Mouse (Mus musculus) adrenal gland, adult 2 months (tissue): ENCODE measurements around the gene Tmem170. TPM values are rescaled to one million over a fixed set of nuclear protein-coding genes. Genes with fewer than 3 reads are reported as not detected.

ENCODE experiments used
- DNase-seq: peaks from one replicate; pipeline ENCODE4 v3.0.0; 2021
- long read RNA-seq: library from polyadenylated mRNA; stranded (forward); transcript quantifications from one replicate; pipeline ENCODE4 v2.0.0, GENCODE M21; 2021
- polyA plus RNA-seq: library from polyadenylated mRNA; depleted of rRNA; stranded (reverse); fragments of >200 nt; gene quantifications from 2 replicates; pipeline ENCODE4 v1.2.3, GENCODE M21; 2012; rRNA removed
- total RNA-seq, 2 experiments: library from RNA; stranded (reverse); gene quantifications; 2 replicates each; pipeline ENCODE4 v1.2.3; 2021

Tmem170 gene
- 1 to 10 TPM; 5.0 to 6.8 TPM for total RNA-seq
- polyA plus RNA-seq = 1.3 and 1.5 TPM in 2 replicates
- long read RNA-seq, transcript Tmem170-201 (3 exons, 3,878 nt) = major isoform, 5 of 7 reads
- long read RNA-seq, partial matches to known transcripts = 0 of 7 reads
- long read RNA-seq, other reads (novel, unspliced or antisense) = 2 of 7 reads

DNA sequence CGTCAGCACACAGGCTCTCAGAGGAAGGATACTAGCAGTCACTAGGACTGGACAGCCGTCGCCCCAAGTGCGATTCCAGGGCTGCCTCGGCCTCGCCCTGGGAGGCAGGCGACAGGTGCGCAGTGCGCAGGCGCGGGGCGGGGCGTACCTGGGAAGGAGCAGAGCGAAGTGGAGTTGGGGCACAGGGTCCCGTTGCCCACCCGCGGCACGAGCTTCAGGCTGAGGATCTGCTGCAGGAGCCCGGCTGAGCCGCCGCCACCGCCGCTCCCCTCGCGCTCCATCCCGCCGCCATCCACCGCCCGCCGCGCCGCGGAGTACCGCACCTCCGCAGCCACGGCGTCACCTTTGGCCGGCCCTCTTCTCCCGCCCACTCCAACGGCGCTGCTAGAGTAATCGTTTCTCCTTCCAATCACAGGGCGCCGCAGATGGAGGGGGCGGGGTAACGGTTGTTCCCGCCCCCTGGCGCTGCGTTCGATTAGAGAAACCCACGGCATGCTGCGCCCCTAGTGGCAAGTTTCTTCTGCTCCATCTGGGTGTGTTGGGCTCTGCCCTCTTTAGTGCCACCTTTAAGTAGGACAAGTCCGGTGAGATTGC lies at the start of gene Tmem170:
Tmem170 (minus strand) TSS at position 396 of the 594 bp plus-strand sequence.
- DNase-seq = peak; percentile 97

DNA sequence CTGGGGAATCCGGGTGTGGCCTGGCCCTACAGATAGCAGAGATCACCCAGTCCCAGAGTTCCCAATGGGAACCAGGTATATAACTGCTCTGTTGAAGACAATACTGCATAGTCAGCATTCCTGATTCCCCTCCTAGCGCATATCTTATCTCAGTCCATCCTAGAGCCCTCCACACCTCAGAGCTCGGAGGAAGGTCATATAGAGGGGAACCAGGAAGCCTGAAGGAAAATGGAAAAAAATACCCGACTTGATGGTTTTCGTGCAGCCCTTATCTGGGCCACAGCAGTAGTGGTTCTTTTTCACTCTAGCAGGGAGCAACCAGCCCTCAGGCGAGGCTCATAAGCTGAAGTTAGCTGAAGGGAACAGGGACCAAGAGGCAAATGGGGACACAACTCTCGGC lies 48.4 kb upstream of the Tmem170 start:
- DNase-seq = no peak

DNA sequence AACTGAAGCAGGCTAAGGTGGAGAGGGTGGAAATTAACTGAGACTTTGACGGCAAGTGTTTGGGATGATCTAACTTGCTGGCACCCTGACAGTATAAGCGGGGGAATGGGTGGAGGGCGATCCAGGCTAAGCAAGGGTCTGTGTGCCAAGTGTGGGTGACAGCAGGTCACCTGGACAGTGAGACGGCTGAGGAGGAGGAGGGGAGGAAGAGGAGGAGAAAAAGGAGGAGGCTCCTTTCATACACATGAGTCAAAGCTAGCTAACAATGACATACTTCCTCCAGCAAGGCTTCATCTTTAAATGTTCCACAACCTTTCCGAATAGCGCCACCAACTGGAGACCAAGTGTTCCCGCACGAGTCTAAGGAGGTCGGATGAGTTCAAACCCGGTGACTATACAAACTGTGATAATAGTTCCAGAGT lies 46.8 kb upstream of the Tmem170 start:
- peak; percentile 69 for DNase-seq

DNA sequence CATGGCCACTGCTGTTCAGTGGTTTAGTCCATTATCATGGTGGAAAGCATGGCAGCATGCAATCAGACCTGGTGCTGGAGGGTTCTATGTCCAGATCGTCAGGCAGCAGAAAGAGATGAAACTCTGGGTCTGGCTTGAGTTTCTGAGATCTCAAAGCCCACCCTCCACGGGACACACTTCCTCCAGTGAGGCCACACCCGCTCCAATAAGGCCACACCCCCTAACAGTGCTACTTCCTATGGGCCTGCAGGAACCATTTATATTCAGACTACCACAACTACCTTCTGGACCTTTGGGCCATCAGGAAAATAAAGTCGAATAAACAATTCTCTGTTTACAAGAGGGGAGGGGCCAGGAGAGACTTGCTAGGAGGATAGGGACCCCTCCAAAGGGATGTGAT lies 44.4 kb upstream of the Tmem170 start:
- no peak for DNase-seq

DNA sequence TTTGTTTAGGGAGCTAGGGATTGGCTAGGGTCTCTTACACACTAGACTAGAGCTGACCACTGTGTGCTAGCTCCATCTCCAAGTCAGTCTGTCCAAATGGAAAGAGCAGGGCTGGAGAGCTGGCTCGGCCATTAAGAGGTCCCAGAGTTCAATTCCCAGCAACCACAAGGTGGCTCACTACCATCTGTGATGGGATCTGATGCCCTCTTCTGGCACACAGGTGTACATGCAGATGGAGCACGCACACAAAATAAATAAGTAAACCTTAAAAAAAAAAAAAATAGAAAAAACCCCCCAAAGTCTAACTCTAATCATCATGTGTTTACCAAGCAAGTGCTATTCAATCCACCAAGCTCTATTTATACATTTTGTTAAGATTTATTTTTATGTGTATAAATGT lies 43.1 kb upstream of the Tmem170 start:
- no peak for DNase-seq

- no peak for DNase-seq
Observed at GRCm38 (mm10) chr8:111912860-111913432, 36.4 kb upstream of the Tmem170 start.

DNA sequence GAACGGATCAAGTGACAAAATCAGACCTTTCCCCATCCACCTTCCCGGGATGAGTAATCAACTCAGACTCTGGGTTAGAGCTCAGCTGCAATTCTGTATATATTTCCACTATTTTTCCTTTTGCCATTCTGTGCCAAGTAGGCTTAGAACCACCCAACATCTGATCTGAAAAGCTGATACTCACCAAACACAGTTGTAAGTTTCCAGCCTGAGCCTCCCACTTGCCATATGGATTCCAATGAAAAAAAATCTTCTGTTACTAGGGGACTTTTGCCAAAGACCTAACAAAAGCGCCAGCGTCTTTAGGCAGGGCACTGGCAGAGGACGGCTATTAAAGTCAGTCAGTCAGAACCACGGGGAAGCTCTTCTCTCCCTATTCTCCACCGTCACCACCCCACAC lies 35.0 kb upstream of the Tmem170 start:
- DNase-seq = no peak

DNA sequence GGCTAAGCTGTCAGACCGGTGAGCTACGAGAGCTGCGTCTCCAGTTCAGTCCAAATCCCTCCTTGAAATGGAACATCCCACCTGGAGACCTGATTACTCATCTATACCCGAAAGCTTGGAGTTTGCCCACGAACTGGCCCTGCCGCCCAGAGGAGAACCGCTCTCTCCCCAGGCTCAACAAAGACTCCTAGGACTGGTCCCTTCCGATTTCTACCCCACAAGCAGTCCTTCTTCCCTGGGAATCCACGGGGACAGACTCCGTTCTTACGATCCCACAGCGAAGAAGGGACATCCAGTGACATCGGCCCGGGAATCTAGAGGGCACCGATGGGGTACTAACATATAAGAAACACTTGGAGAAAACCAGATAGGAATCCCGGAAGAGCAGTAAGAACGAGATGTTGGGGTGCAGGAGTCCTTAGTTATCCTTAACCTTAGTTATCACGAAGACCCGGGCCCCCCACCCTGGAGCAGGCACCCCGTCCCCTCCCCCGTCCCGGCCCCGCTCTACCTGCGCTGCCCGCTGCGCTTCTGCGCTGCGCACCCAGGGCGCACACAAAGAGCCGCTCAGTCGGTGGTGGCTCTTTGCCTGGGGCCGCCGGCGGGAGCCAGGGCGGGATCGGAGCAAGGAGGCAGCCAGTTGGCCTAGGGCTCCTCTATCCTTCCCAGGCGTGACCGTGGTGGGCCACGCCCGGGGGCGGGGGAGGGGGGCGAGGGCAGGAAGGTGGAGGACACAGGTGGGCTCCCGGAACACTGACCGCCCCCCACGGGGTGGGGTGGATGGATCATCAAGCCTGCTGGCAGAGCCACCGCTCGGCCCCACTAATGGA lies 33.3 kb upstream of the Tmem170 start, which contains the start of gene Chst5:
Chst5 (minus strand) TSS at position 827 of the 830 bp plus-strand sequence.
- DNase-seq = no peak

DNA sequence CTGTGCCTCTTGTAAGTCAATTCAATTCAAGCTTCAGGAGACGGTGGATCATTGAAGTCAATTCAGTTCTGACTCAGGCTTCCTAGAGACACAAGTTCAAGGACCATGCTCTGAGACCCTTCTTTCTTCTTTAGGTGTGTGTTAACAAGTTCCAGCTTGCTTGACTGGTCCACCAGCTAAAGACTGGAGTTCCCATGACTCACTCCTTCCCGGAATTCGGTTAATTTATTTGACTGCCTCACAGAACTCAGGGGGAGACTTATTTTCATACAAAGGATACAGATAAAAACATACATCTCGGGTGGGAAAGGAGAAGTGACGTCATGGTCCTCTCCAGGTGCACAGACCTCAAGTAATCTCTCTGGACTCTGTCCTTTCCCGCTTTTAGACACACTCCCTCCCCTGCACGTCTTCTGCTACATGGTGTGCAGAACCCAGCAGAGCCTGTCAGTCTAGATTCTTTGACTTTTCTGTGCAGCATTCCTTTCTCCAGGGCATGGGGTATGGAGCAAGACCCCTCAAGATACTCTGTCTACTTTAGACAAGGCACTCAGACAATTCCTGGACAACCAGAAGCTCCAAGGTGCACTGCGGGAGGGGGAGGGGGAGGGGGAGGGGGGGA lies 29.1 kb upstream of the Tmem170 start:
- no peak for DNase-seq

GRCm38 (mm10) chr8:111902080-111902479 lies 25.5 kb upstream of the Tmem170 start:
- DNase-seq = no peak

DNA sequence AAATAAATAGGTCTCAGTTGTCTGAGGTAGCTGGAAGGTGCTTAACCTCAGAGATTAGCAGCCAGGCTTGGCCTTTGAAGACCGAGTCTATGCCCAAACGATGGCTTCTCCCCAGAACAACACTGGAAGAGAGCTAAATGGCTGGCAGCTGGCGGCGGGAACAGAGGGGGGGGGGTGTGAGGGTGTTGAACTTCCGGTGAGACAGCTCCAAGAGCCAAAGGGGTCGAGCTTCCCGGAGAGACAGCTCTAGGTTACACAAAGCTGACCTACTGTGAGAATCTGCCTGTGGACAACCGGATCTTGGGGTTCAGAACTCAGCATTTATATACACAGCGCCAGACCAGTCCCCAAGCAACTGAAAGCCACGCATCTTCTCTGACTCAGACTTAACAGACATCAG lies 22.0 kb upstream of the Tmem170 start:
- DNase-seq = no peak

DNA sequence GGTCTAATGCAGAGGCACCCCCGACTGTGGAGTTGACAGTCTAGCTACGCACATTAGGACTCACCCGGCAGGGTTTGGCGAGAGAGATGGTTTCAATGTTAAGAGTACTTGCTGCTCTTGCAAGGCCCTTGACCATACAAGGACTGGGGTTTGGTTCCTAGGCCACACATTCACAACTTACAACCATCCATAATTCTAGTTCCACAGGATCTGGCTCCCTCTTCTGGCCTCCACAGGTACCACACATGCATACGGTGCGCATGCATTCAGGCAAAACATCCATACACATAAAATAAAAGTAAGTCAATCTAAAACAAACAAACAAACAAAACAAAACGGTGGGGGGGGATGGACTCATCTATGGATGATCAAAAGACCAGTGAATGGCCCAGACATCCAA lies 18.4 kb upstream of the Tmem170 start:
- no peak for DNase-seq

DNA sequence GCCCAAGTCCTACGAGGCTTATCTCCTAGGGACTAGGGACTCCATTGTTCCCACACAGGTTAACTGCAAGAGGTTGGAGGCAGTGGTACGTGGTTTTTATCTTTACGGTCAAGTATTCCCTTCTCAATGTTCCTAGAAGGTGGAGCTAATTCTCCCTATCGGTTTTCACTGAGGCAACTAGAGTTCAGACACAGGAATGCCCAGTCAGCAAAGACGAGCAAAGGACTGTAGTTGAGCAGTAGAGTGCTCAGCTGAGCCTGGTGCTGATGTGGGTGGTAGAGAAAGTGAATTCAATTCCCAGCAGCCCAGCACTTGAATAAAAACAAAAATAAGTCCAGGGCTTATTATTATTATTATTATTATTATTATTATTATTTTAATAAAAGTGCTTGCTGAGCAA lies 16.1 kb upstream of the Tmem170 start:
- DNase-seq = no peak

DNA sequence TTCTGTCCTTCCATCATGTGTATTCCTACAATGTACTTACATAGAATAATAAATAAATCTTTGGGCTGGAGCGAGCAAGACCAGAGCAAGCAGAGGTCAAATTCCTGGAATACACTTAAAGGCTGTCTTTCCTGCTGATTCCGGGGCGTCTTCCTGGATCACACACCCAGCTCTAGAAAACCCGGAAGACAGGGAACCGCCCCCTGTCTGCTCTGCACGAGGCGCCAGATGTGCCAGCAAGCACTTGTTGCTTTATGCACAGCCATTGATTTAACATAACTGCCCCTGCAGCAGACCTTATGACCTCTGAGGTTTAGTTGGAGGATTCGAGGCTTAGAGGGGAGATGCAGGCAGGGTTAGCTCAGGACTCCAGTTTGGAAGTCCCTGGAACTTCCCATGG lies 15.4 kb upstream of the Tmem170 start:
- no peak for DNase-seq

GRCm38 (mm10) chr8:111890911-111891303 lies 14.4 kb upstream of the Tmem170 start:
- no peak for DNase-seq

GRCm38 (mm10) chr8:111889931-111890910 lies 13.7 kb upstream of the Tmem170 start:
- no peak for DNase-seq

DNA sequence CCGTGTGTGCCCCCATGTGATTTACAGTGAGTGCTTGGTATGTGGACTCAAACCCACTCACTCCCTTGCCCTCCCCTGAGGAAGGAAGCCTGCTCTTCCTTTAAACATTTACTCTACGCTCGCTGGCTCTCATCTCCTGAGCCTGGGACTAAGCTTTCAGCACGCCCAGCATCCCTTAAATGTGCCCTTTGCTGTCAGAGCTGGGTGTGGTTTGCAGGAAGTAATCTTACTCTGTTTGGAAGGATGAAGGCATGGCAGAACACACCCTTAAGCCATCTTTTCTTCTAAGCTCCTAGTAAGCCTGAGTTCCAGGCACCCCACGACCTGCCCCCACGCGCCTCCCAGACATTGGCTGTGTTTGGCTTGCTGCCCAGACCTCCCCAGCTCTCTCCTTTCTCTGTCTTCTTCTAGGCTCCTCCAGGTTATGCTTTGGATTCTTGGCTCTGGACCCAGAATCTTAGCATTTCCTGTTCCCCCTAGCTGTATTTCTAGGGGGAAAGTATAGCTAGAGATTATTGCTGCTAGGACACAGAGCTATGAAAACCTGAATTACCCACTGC lies 11.6 kb upstream of the Tmem170 start:
- no peak for DNase-seq

GRCm38 (mm10) chr8:111887479-111887878 lies 10.9 kb upstream of the Tmem170 start:
- DNase-seq = no peak

DNA sequence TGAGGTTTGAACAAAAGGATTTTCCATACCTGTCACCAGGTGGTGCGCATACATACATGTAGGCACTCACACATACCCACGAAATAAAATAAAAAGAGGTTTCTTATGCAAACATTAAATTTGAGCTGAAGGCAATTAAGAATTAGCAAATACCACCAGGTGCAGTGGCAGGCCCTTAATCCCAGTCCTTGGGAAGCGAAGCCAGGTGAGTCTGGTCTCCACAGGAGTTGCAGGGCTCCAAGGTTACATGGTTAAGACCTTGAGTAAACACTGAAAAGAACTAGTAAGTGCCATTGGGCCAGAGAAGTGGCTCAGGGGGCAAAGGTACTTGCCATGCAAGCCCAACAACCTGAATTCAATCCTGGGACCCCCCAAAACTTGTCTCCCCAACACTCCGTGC lies 7.1 kb upstream of the Tmem170 start:
- no peak for DNase-seq

DNA sequence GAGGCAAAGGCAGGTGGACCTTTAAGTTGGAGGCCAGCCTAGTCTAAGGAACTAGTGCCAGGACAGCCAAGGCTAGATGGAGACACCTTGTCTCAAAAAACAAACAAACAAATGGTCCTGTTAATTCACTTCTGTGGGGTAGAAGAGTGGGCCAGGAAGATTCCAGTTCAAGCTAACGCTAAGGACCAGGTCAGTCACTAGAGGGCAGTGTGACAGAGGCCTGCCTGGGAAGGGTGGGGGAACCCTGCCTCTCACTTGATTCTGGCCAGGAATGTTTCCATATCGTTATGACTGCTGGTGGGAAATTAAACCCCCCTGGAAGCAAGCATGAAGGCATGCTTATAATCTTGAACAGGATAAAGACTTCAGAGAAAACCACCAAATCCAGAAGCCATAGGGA lies 5.0 kb upstream of the Tmem170 start:
- peak; percentile 43 for DNase-seq

GRCm38 (mm10) chr8:111877711-111878110 lies 1.2 kb upstream of the Tmem170 start:
- no peak for DNase-seq
